Mouse (Mus musculus) 3134 (cell line): ENCODE data around the gene Il6st.

Experiments used
- DNase-seq: peaks from one replicate; pipeline ENCODE4 v3.0.0-alpha.2; 2011; ENCODE audit warnings: low spot score; ENCODE audit not compliant: insufficient read length; ENCODE audit errors: extremely low read depth

Gene Il6st

GRCm38 (mm10) chr13:112479032-112479431 is 15.2 kb downstream of the Il6st start:
- no peak for DNase-seq

- no peak for DNase-seq
Measured at GRCm38 (mm10) chr13:112479926-112480325, 16.1 kb downstream of the Il6st start.

DNA sequence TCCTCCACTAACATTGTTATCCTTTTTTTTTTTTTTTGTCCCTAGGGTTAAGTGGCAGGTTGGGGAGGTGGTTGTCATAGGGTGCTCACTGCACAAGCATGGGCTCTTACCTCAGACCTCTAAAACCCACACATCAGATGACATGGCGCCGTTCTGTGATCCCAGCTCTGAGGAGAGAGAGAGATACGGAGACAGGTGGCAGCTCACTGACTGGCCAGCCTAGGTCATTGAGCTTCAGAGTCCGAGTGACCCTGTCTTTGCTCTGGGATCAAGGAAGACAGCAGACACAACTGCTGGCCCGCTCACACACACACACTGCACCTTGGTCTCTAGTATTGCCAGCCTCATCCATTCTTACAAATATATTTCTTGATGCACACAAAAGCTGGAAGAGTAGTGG is 18.7 kb downstream of the Il6st start:
- DNase-seq, result no peak

DNA sequence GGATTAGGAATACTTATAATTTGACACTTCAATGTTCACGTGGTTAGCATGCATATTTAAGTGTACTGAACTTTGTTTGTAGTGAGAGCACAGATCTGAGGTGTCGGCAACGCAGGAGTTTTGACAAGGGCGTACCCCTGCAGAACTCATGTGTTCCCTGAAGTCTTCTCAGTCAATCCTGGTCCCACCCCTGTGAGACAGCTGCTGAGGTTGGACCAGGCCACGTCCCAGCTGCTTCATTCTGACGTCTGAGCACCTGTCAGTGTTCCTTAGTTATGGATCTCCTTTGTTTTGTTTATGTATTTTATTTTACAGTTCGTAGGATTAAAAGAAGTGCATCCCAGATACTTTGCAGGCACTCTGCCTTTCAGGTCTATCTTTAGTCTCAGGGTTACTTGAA is 19.1 kb downstream of the Il6st start:
- DNase-seq, result no peak

DNA sequence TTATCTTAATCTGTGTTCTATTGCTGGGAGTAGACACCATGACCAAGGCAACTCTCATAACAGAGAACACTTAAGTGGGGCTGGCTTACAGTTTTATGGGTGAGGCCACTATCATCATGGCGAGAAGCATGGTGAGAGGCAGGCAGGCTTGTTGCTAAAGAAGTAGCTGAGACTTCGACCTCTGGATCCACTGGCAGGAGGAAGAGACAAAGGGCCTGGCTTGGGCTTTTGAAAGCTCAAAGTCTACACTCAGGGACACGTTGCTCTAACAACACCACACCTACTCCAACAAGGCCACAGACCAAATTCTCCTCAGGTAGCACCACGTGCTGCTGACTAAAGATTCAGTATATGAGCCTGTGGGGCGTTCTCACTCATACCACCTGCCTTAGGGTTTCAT is 22.4 kb downstream of the Il6st start:
- no peak for DNase-seq

DNA sequence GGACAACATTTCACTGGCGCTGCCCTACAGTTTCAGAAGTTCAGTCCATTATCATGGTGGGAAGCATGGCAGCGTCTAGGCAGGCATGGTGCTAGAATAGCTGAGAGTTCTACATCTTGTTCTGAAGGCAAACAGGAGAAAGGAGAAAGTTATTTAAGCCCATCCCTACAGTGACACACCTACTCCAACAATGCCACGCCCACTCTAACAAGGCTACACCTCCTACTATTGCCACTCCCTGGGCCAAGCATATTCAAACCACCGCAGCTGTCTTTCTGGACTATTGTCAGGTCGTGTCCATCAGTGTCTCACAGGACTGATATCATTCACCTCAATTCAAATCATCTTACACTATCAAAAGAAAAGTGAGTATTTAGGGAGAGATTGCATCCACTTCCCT is 22.8 kb downstream of the Il6st start:
- DNase-seq, result no peak

DNA sequence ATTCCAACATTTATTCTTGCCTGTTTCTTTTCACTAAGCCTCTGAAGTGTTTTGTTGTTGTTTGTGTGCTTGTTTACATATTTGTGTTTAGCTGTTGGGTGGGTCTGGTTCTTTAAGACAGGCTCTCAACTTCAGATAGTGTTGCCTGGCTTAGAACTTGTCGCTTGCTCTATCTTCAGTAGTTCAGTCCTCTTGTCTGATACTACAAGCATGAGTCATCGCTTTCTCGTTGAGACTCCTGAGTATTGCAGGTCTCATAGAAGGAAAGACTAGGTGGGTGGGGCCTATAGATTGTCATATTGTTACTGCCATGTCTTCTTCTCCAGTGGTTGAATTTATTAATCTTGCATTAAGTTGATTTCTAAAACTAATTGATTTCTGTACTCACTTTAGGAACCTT is 26.2 kb downstream of the Il6st start:
- no peak for DNase-seq

- DNase-seq, result no peak
Measured at GRCm38 (mm10) chr13:112491636-112492284, 27.9 kb downstream of the Il6st start.

- no peak for DNase-seq
Measured at GRCm38 (mm10) chr13:112492285-112492678, 28.4 kb downstream of the Il6st start.

GRCm38 (mm10) chr13:112494590-112494989 is 30.7 kb downstream of the Il6st start:
- DNase-seq, result no peak

- DNase-seq, result no peak
Measured at GRCm38 (mm10) chr13:112500027-112500426, 36.2 kb downstream of the Il6st start.

DNA sequence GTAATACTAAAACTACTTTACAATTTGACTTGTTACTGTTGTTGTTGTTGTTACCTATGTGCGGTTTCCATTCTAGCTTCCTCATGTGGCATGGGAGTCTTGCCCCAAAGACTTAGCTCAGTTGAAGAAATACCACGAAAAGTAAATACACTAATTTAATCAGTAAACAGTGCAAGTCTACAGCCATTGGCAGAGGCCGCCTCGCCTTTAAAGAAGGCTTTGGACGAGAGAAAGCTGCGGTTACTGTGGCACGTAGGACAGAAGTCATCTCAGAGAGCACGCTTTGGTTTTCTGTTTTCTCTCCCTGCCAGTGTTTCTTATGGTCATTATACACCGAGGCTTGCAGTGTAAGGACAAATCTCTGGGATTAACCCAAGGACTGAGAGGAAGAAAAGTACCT is 36.6 kb downstream of the Il6st start:
- DNase-seq, result no peak

GRCm38 (mm10) chr13:112503846-112504245 is 40.0 kb downstream of the Il6st start:
- DNase-seq, result no peak

- no peak for DNase-seq
Measured at GRCm38 (mm10) chr13:112505436-112505835, 41.6 kb downstream of the Il6st start.

GRCm38 (mm10) chr13:112506766-112507165 is 42.9 kb downstream of the Il6st start:
- no peak for DNase-seq

DNA sequence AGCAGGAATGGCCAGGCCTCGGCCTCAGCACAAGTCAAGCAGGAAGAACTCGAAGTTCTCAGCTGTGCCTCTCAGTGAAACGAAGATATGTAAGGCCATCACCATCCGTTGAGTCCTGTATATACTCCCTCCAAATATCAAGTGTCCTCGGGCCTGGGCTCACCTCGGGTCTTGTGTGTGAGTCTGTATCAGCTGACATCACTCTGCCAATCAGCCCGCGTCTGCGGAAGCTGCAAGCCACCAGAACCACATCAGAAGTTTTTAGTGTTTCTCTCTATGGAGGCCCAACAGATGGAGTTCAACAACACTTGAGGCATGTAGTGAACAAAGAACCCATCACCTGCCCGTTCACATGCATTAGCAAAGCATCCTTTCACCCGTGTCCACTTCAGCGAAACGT is 43.8 kb downstream of the Il6st start:
- no peak for DNase-seq

DNA sequence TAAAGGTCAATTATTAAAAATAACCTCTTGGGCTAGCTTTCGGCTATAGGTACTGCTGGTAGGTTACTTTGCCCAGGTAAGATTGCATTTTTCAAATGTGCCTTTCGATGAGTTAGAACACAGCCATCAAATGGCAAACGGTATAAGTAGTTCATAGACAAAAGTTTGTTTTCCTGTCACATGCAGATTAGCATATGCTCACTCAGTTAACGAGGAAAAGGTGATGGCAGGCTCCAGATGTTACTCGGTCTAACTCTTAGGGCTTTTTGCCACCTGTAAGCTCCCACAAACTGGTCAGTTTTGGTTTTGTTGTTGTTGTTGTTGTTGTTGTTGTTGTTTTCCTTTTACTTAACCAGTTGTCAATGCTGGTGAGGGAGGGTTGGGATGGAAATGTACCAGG is 44.6 kb downstream of the Il6st start:
- DNase-seq, result no peak

DNA sequence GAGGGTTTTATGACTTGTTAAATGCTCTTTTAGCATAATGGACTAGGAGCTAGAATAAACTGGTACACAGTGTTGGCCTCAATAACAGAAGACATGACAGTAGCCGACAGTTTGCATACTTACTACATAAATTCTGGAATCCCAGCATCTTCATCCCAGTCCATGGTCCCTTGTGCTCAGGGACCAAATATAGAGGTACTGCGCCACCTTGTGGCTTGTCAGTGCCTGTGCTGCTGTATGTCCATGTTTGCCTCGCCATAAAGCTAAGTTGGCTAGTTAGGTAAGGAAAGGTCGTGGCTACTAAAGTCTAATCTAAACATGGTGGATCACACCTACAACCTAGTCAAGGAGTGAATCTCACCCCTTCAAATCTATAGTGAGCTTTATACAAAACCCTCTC is 45.6 kb downstream of the Il6st start:
- DNase-seq, result peak; percentile 18

DNA sequence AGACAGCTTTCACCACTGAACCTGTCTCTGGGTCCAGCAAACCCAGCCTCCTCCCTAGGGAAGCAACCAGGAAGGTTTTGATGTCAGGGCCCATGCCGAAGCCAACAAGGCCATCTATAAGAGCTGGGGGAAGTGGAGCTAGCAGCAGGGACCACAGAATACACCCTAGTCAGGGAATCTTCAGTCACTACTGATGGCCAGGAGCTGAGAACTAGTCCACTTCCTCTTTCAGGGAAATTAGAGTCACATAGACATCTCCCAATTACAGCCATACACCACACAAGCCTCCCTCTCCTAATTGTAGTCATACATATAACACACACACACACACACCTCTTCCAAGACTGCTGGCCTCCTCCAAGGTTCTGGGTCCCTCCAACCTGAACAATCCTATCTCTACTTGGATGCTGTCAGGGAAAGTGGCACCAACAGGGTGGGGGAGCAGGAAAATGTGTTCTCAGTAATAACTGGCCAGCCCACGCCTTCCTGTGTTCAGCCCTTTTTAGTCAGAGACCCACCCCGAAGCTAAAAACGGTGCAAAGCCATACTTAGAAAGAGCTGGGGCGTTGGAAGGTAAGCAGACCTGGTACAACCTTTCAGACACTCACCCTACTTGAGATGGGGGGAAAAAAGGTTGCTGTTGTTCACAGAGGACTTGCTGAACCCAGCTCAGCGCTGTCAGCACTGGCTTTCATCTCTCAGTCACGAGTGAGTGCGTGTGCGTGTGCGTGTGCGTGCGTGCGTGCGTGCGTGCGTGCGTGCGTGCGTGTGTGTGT is 46.8 kb downstream of the Il6st start:
- DNase-seq, result no peak

DNA sequence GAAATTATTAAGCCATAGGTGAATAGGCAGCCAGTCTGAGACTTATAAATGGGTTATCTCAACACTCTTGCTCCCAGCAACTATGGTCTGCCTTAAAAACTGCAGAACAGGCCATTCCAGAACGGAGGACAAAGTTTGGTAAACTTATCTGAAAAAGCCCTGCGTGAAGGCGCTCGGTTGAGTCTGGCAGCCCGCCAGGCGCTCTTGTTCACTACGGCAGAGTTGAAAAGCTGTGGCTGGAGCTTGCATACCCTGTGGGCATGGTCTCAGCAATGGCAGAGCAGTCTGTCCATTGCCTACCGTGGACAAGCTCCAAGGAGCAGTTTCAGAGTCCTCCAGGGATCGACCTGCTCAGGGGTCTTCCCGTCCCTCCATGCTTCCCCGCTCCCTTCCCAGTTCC is 47.4 kb downstream of the Il6st start:
- DNase-seq, result no peak

DNA sequence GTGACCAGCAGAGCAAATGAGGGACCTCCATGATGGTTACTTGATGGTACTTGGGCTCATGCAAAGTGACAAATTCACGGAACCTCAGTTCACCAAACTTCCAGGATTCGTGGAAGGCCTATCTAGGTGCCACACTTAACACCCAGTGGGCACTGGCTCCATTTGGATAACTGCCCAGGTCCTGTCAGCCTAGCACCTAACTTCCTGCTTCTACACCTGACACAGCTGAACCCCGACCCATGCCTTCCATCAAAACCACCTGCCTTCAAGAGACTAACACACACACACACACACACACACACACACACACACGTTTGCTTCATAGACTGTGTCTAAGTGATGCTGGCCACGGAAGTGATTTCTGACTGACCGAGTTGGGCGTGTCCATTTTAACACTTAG is 47.9 kb downstream of the Il6st start:
- no peak for DNase-seq

DNA sequence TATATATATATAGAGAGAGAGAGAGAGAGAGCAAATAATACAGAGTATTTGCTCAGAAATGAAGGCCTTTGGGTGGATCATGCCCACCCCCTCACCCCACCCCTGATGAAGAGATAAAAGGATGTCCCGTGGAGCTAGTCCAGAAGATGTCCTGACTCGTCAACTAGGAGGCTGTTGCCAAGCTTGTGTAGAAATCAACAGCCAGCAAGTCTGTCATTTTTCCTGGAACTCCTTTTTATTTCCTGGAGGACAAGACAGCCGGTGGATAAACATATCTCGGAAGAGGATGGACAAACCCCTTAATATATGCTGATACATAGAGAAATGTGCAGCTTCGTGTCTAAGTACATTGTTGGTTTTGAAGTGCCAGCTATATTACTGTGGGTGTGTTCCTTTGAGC is 49.0 kb downstream of the Il6st start:
- DNase-seq, result no peak
